Mouse (Mus musculus) MEL (cell line): ENCODE measurements around the gene Adgrg6.
A peak's percentile ranks its signal among the peaks of the same experiment; 100 is the strongest.

ENCODE experiments used
- BHLHE40 ChIP-seq: IDR thresholded peaks from 2 replicates; pipeline ENCODE4 v1.6.1; 2012; ENCODE audit warnings: low read depth, mild to moderate bottlenecking, inconsistent platforms, low read length, improper control_type of control experiment, borderline replicate concordance
- CHD2 ChIP-seq: IDR thresholded peaks from 2 replicates; pipeline ENCODE4 v1.6.1; 2011; ENCODE audit warnings: low read length, improper control_type of control experiment
- CTCF ChIP-seq, 3 experiments: IDR thresholded peaks in 2 of 3; conservative IDR thresholded peaks in 1 of 3; 2 replicates each; pipeline ENCODE4 v1.5.1; 2011 to 2012; ENCODE audit warnings: low read length in 3 of 3, low read depth in 2 of 3, mild to moderate bottlenecking in 2 of 3, improper control_type of control experiment in 1 of 3, inconsistent platforms in 1 of 3, mixed read lengths in 1 of 3, moderate library complexity in 1 of 3; ENCODE audit not compliant: control insufficient read depth in 1 of 3, insufficient read depth in 1 of 3, poor library complexity in 1 of 3, severe bottlenecking in 1 of 3
- E2F4 ChIP-seq: IDR thresholded peaks from 2 replicates; pipeline ENCODE4 v1.6.1; 2011; ENCODE audit warnings: low read depth, low read length, improper control_type of control experiment, borderline replicate concordance
- GATA1 ChIP-seq: IDR thresholded peaks from 2 replicates; pipeline ENCODE4 v1.6.1; 2011; ENCODE audit warnings: low read depth, low read length, improper control_type of control experiment
- KAT2A ChIP-seq: conservative IDR thresholded peaks from 2 replicates; pipeline ENCODE4 v1.6.1; 2012; ENCODE audit warnings: low read depth, low read length, improper control_type of control experiment, inconsistent platforms
- MAX ChIP-seq: IDR thresholded peaks from 2 replicates; pipeline ENCODE4 v1.6.1; 2011; ENCODE audit warnings: low read length, improper control_type of control experiment
- MAZ ChIP-seq: IDR thresholded peaks from 2 replicates; pipeline ENCODE4 v1.6.1; 2012; ENCODE audit warnings: low read depth, mild to moderate bottlenecking, inconsistent platforms, low read length, improper control_type of control experiment
- MYB ChIP-seq: IDR thresholded peaks from 2 replicates; pipeline ENCODE4 v1.6.1; 2011; ENCODE audit warnings: mild to moderate bottlenecking, low read depth, low read length, improper control_type of control experiment
- NELFE ChIP-seq: IDR thresholded peaks from 2 replicates; pipeline ENCODE4 v1.6.1; 2011; ENCODE audit warnings: low read depth, low read length, improper control_type of control experiment
- POLR2A ChIP-seq, 2 experiments: IDR thresholded peaks; 2 replicates each; pipeline ENCODE4 v1.6.1; 2011 to 2012; ENCODE audit warnings: low read length in 2 of 2, mild to moderate bottlenecking in 2 of 2, control low read depth in 1 of 2, improper control_type of control experiment in 1 of 2, low read depth in 1 of 2, moderate library complexity in 1 of 2; ENCODE audit not compliant: control insufficient read depth in 1 of 2, insufficient read depth in 1 of 2, poor library complexity in 1 of 2
- SIN3A ChIP-seq: IDR thresholded peaks from 2 replicates; pipeline ENCODE4 v1.6.1; 2012; ENCODE audit warnings: low read length, improper control_type of control experiment, inconsistent platforms
- TAL1 ChIP-seq: IDR thresholded peaks from 2 replicates; pipeline ENCODE4 v1.6.1; 2012; ENCODE audit warnings: mild to moderate bottlenecking, inconsistent platforms, low read length, moderate library complexity, mixed read lengths
- ZNF384 ChIP-seq: IDR thresholded peaks from 2 replicates; pipeline ENCODE4 v1.6.1; 2012; ENCODE audit warnings: low read depth, mild to moderate bottlenecking, inconsistent platforms, low read length, improper control_type of control experiment

DNA sequence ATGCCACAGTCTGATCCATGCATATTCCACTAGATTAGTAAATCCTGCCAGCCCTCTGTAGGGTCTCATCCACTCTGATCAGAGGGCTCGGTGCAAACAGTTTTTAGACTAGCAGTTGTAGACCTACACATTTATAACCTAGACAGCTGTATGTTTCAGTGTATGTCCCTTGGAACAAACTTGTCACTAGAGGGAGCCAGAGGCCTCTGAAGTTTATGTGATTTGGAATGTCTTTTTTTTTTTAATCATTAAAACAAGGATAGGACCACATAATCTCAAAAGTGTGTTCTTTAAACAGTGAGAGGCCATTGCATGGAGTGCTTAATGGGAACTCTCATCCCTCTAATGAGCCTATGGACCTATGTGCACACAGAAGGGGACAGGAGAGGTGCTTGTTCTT lies 141.4 kb downstream of the Adgrg6 start:
- TF ChIP-seq KAT2A (no peak), TAL1 (no peak), MAZ (no peak), POLR2A (IDR thresholded peaks at IDR 0.05; ENCODE audit: control insufficient read depth in 1 of 2, insufficient read depth in 1 of 2, low read depth in 1 of 2, low read length in 2 of 2, poor library complexity in 1 of 2) (no peak), CTCF (IDR thresholded peaks at IDR 0.05 in 2 of 3, conservative IDR thresholded peaks at IDR 0.05 in 1 of 3; ENCODE audit: control insufficient read depth in 1 of 3, insufficient read depth in 1 of 3, low read depth in 2 of 3, low read length in 3 of 3, poor library complexity in 1 of 3, severe bottlenecking in 1 of 3) (peak; percentile 5 to 64 (median 30); a peak in 3 of 6 replicates), SIN3A (no peak), MAX (no peak), E2F4 (no peak), CHD2 (no peak), MYB (no peak), ZNF384 (peak; percentile 97), GATA1 (no peak), NELFE (no peak), BHLHE40 (no peak)
